Mouse (Mus musculus) C3H10T1/2 (cell line): Measurements from ENCODE around the gene Ceacam11. TPM values are rescaled to one million over a fixed set of nuclear protein-coding genes. Genes with fewer than 3 reads are reported as not detected.

Experiments used
- polyA plus RNA-seq, 2 experiments: library from polyadenylated mRNA; unstranded; fragments of >200 nt; fragmentation: generic; extraction: Trizol; gene quantifications; one replicate each; pipeline ENCODE4 v1.2.1; 2012; ENCODE audit warnings: missing spikeins in 2 of 2

The Ceacam11 gene
- not detected for polyA plus RNA-seq

DNA sequence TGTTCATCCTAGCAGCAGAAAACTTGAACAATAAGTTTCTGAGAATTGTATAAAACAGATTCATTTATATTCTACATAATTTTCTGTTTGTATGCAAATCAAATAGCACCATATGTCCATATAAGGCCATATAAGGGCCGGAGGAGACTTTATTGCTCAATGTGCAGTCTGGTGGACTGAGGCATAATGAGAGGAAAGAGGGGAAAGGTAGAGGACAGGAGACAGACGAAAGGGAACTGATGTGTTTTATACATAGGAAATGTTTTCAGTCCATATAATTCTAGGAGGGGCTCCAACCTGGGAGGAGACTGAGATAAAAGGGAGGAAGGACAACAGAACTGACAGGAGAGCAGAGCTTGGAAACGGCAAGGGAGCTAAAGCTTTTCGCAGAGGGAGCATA, at the start of gene Ceacam11:
Gene Ceacam11 (plus strand): TSS at position 301 of the 400 bp plus-strand sequence.

DNA sequence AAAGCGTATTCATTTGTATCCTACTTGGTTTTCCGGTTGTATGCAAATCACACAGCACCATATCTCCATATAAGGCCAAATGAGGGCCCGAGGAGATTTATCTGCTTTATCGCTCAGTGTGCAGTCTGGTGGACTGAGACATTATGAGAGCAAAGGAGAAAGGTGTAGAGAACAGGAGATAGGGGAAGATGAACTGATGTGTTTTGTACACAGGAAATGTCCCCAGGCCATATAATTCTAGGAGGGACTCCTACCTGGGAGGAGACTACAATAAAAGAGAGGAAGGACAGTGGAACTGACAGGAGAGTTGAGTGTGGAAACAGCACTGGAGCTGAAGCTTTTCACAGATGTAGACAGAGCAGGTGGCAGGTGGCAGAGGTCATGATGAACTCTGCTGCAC, 37.7 kb downstream of the Ceacam11 start, which contains the start of gene Ceacam13:
Gene Ceacam13 (plus strand): TSS at position 301 of the 400 bp plus-strand sequence.

Other genes starting within 250 kb of the Ceacam11 start
- gene Ceacam14, start 159.5 kb upstream of the Ceacam11 start, polyA plus RNA-seq, result not detected
- not detected for gene Gm5155, start 100.4 kb upstream of the Ceacam11 start, polyA plus RNA-seq
- not detected for gene Ceacam13, start 37.8 kb downstream of the Ceacam11 start, polyA plus RNA-seq
- not detected for gene Ceacam12, start 93.8 kb downstream of the Ceacam11 start, polyA plus RNA-seq
- gene Igfl3, start 204.4 kb downstream of the Ceacam11 start, polyA plus RNA-seq, result not detected